Mouse (Mus musculus) forebrain, embryonic 14.5 days (tissue): ENCODE measurements at regions not wholly inside any gene's neighbourhood (a gene's known extent, or its start where the extent isn't known, plus 50 kb on each side); places are given as distances from the start of the nearest gene placed in this dataset.

Experiments
- ATAC-seq: fragments of 200-750 bp; cut with Nextera tagmentation; 2 replicates; pipeline ENCODE4 v1.8.0; 2017; ENCODE audit warnings: mild to moderate bottlenecking, moderate library complexity
- DNase-seq: peaks from one replicate; pipeline ENCODE4 v3.0.0-alpha.2; 2015; ENCODE audit warnings: low spot score
- H3K27ac ChIP-seq: fragments of 300-500 bp; sonication (generic); 2 replicates; pipeline ENCODE4 v1.5.1; 2014; ENCODE audit warnings: low read depth, mild to moderate bottlenecking, control low read depth, low read length, moderate library complexity
- H3K27me3 ChIP-seq: fragments of 300-500 bp; sonication (generic); replicated peaks from 2 replicates; pipeline ENCODE4 v1.6.1; 2014; ENCODE audit warnings: low read length, control low read depth, mixed read lengths; ENCODE audit not compliant: control insufficient read depth, insufficient read depth
- H3K36me3 ChIP-seq: fragments of 300-500 bp; sonication (generic); 2 replicates; pipeline ENCODE4 v1.6.1; 2014; ENCODE audit warnings: low read length, control low read depth; ENCODE audit not compliant: control insufficient read depth, insufficient read depth
- H3K4me1 ChIP-seq: fragments of 300-500 bp; sonication (generic); 2 replicates; pipeline ENCODE4 v1.6.1; 2014; ENCODE audit warnings: antibody characterized with exemption, low read length, control low read depth; ENCODE audit not compliant: control insufficient read depth, insufficient read depth
- H3K4me2 ChIP-seq: fragments of 300-500 bp; sonication (generic); 2 replicates; pipeline ENCODE4 v1.6.1; 2014; ENCODE audit warnings: mild to moderate bottlenecking, control low read depth, low read length
- H3K4me3 ChIP-seq: fragments of 300-500 bp; sonication (generic); 2 replicates; pipeline ENCODE4 v1.5.1; 2014; ENCODE audit warnings: low read depth, low read length, control low read depth
- H3K9ac ChIP-seq: fragments of 300-500 bp; sonication (generic); 2 replicates; pipeline ENCODE4 v1.6.1; 2014; ENCODE audit warnings: mild to moderate bottlenecking, low read length, control low read depth, moderate library complexity
- H3K9me3 ChIP-seq: fragments of 300-500 bp; sonication (generic); replicated peaks from 2 replicates; pipeline ENCODE4 v1.6.1; 2016; ENCODE audit warnings: low read length, control low read depth, mixed read lengths; ENCODE audit not compliant: control insufficient read depth
- WGBS: fragments of 180-500 bp; shearing (Covaris S2); extraction: QIAGEN DNeasy Blood & Tissue Kit; methylation state at CpG from one replicate; pipeline ENCODE4 v1.1.7; 2014; 5-methylcytosine and 5-hydroxymethylcytosine counted together

- no peak overlapping the region for H3K4me3 ChIP-seq
- H3K4me2 ChIP-seq = no peak overlapping the region
- no peak overlapping the region; the same call in 1 of the 2 replicates for H3K27ac ChIP-seq
- ATAC-seq = peak; percentile 50; the same call in 1 of the 2 replicates
- no peaks in the 10 kb centered on the region for H3K9me3 ChIP-seq
- peak; percentile 46 for DNase-seq
- H3K4me1 ChIP-seq = peaks cover 3% of the 10 kb centered on the region; the same call in 1 of the 2 replicates
- no peaks in the 10 kb centered on the region for H3K27me3 ChIP-seq
- 73% methylated on average over 16 of the region's 16 CpGs for WGBS
- H3K9ac ChIP-seq = no peak overlapping the region
- H3K36me3 ChIP-seq = no peaks in the 10 kb centered on the region
Measured at GRCm38 (mm10) chr4:12421628-12422319, 250.0 kb upstream of the Fam92a start.

DNA sequence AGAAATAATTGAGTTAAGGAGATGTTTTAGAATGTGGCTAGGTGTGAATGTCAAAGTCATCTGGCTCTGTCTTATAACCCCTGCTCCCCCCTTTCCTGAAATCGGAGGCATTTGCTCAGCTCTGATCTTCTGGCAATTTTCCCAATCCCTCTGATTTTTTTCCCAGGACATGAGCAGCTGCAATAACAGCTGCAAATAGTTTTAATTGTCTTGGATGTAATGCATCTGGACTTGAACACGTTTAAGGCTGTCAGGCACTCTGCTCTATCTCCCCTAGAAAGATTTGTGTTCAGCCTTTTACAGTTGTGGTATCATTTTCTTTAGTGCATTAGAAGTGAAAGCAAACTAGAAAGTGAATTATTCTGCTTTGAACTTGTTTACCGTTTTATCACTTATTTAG is 246.3 kb upstream of the Fam92a start:
- DNase-seq (peak; percentile 49), ATAC-seq (no peak)
- Histone ChIP-seq H3K4me3 (no peak overlapping the region), H3K4me1 (peaks cover 3% of the 10 kb centered on the region; the same call in 1 of the 2 replicates), H3K9ac (no peak overlapping the region), H3K4me2 (no peak overlapping the region), H3K27me3 (no peaks in the 10 kb centered on the region), H3K36me3 (no peaks in the 10 kb centered on the region), H3K9me3 (no peaks in the 10 kb centered on the region), H3K27ac (no peak overlapping the region)
- WGBS = 53% methylated on average over 3 of the region's 3 CpGs

DNA sequence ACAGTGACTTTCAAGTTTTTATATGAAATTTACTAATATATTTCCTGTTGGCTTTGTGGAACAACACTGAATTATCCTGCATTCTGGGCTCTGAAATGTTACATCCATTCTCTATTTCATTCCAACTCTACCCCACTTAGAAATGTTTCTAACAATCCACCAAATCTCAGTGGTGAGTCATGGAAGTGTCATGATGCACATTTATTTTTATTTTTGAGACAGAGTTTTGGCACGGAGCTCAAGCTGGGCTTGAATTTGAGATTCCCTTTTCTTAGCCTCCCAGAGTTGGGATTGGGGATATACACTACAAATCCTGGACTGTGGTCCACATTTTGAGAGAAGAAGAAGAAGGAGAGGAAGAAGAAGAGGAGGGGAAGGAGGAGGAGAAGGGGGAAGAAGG is 223.5 kb upstream of the Fam92a start:
- no peaks in the 10 kb centered on the region for H3K27me3 ChIP-seq
- H3K4me1 ChIP-seq = no peaks in the 10 kb centered on the region
- H3K4me2 ChIP-seq = no peak overlapping the region
- 92% methylated on average over 1 of the region's 1 CpGs for WGBS
- H3K4me3 ChIP-seq = no peak overlapping the region
- H3K9ac ChIP-seq = no peak overlapping the region
- H3K36me3 ChIP-seq = no peaks in the 10 kb centered on the region
- DNase-seq (no peak), ATAC-seq (no peak)
- no peak overlapping the region for H3K27ac ChIP-seq
- H3K9me3 ChIP-seq = no peaks in the 10 kb centered on the region

GRCm38 (mm10) chr4:12376797-12377570 is 205.2 kb upstream of the Fam92a start:
- no peak overlapping the region for H3K9ac ChIP-seq
- no peak overlapping the region for H3K4me2 ChIP-seq
- DNase-seq (no peak), ATAC-seq (no peak)
- no peaks in the 10 kb centered on the region for H3K9me3 ChIP-seq
- H3K4me1 ChIP-seq = no peaks in the 10 kb centered on the region
- H3K36me3 ChIP-seq = no peaks in the 10 kb centered on the region
- no peaks in the 10 kb centered on the region for H3K27me3 ChIP-seq
- no peak overlapping the region for H3K4me3 ChIP-seq
- no peak overlapping the region for H3K27ac ChIP-seq
- WGBS = 80% methylated on average over 5 of the region's 5 CpGs

- ATAC-seq = no peak
- Histone ChIP-seq H3K9ac (no peak overlapping the region), H3K27me3 (no peaks in the 10 kb centered on the region), H3K4me1 (no peaks in the 10 kb centered on the region), H3K4me3 (no peak overlapping the region), H3K27ac (no peak overlapping the region), H3K9me3 (no peaks in the 10 kb centered on the region), H3K4me2 (no peak overlapping the region), H3K36me3 (no peaks in the 10 kb centered on the region)
- WGBS = 17% methylated on average over 2 of the region's 2 CpGs
- no peak for DNase-seq
Measured at GRCm38 (mm10) chr4:12369551-12369950, 197.7 kb upstream of the Fam92a start.

- H3K4me1 ChIP-seq = no peaks in the 10 kb centered on the region
- H3K9ac ChIP-seq = no peak overlapping the region
- 10% methylated on average over 2 of the region's 2 CpGs for whole genome bisulfite sequencing
- ATAC-seq = no peak
- no peak overlapping the region for H3K4me2 ChIP-seq
- H3K4me3 ChIP-seq = no peak overlapping the region
- no peaks in the 10 kb centered on the region for H3K27me3 ChIP-seq
- no peak for DNase-seq
- no peaks in the 10 kb centered on the region for H3K9me3 ChIP-seq
- H3K36me3 ChIP-seq = no peaks in the 10 kb centered on the region
- H3K27ac ChIP-seq = no peak overlapping the region
Measured at GRCm38 (mm10) chr4:12356992-12357634, 185.3 kb upstream of the Fam92a start.

- 0 out of 2 replicates have a peak, but pooled peaks have one; percentile 23 for ATAC-seq
- no peaks in the 10 kb centered on the region for H3K36me3 ChIP-seq
Measured at GRCm38 (mm10) chr4:12353337-12353856, 181.6 kb upstream of the Fam92a start.

DNA sequence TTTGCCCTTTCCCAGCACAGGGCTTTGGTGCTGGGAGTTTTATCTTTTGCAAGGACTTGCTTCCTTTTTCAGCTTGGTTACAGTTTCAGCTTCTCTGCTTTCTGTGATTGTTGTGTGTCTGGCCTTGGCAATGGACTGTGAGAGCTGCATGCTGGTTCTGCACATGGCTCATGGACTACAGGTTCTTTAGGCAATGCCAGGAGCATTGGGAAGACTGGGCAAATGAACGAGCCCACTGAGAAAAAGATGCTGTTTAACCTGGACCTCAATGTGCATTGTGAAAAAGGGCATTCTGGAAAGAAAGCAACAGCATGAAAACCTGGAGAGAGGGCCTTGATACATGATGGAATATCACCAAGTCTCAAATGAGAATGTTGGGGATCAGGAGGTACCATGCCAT is 167.4 kb upstream of the Fam92a start:
- H3K9me3 ChIP-seq = no peaks in the 10 kb centered on the region
- no peaks in the 10 kb centered on the region for H3K27me3 ChIP-seq
- 81% methylated on average over 1 of the region's 1 CpGs for WGBS
- no peaks in the 10 kb centered on the region for H3K4me1 ChIP-seq
- ATAC-seq (no peak), DNase-seq (no peak)
- H3K4me2 ChIP-seq = no peak overlapping the region
- H3K36me3 ChIP-seq = no peaks in the 10 kb centered on the region
- H3K4me3 ChIP-seq = no peak overlapping the region
- H3K27ac ChIP-seq = no peak overlapping the region
- H3K9ac ChIP-seq = no peak overlapping the region

More at GRCm38 (mm10) chr4:12353337-12353856, 181.6 kb upstream of the Fam92a start:
- Histone ChIP-seq H3K27me3 (no peaks in the 10 kb centered on the region), H3K4me1 (no peaks in the 10 kb centered on the region), H3K9me3 (no peaks in the 10 kb centered on the region), H3K4me3 (no peak overlapping the region), H3K9ac (no peak overlapping the region), H3K4me2 (no peak overlapping the region), H3K27ac (no peak overlapping the region)
- DNase-seq = peak; percentile 47
- 60% methylated on average over 3 of the region's 3 CpGs for WGBS
